ENCODE assay signal across 8 mouse cellular contexts in genomic region chr16:11034193-11034803, GRCm38 (mm10). TPM values are rescaled to one million over a fixed set of nuclear protein-coding genes. Genes with fewer than 3 reads are reported as not detected.
DNase-seq lines count a peak whose midpoint lies in the region; ATAC-seq and TF ChIP-seq lines count a peak whose summit lies in the region.

No protein-coding gene starts in this region.

- H3K27me3 ChIP-seq in embryonic facial prominence, embryonic 15.5 days = no peaks in the 10 kb centered on the region; the same call in 1 of the 2 replicates
- 0 out of 2 replicates have a peak, but pooled peaks cover 4% of the 10 kb centered on the region for H3K27me3 ChIP-seq in heart, embryonic 10.5 days (ENCODE audit: insufficient read depth, poor library complexity, severe bottlenecking)
- no peaks in the 10 kb centered on the region for H3K27me3 ChIP-seq in liver, embryonic 16.5 days (ENCODE audit: control insufficient read depth, insufficient read depth, low read depth, low read length)
- H3K27me3 ChIP-seq in thymus, adult 2 months (ENCODE audit: control insufficient read depth, insufficient read depth, low read length) = no peaks in the 10 kb centered on the region

- H3K36me3 ChIP-seq in embryonic facial prominence, embryonic 15.5 days = no peaks in the 10 kb centered on the region
- no peaks in the 10 kb centered on the region for H3K36me3 ChIP-seq in heart, embryonic 10.5 days
- no peaks in the 10 kb centered on the region for H3K36me3 ChIP-seq in liver, embryonic 16.5 days (ENCODE audit: control insufficient read depth, insufficient read depth)
- no peaks in the 10 kb centered on the region for H3K36me3 ChIP-seq in thymus, adult 2 months (ENCODE audit: control insufficient read depth, insufficient read depth, low read length)

- TF ChIP-seq POLR2A in thymus, adult 2 months (IDR thresholded peaks at IDR 0.05; ENCODE audit: control insufficient read depth, extremely low read depth, insufficient read depth, low read length, poor library complexity) = no peak

- H3K9me3 ChIP-seq in embryonic facial prominence, embryonic 15.5 days (replicated peaks) = no peaks in the 10 kb centered on the region
- H3K9me3 ChIP-seq in heart, embryonic 10.5 days = no peaks in the 10 kb centered on the region
- no peaks in the 10 kb centered on the region for H3K9me3 ChIP-seq in liver, embryonic 16.5 days (replicated peaks; ENCODE audit: control insufficient read depth, low read length)

- 0 out of 2 replicates have a peak overlapping the region, but pooled peaks have one; percentile 17 for H3K27ac ChIP-seq in embryonic facial prominence, embryonic 15.5 days (replicated peaks)
- H3K27ac ChIP-seq in heart, embryonic 10.5 days = no peak overlapping the region
- no peak overlapping the region for H3K27ac ChIP-seq in liver, embryonic 16.5 days (ENCODE audit: low read length)
- no peak overlapping the region for H3K27ac ChIP-seq in thymus, adult 2 months (ENCODE audit: control insufficient read depth, insufficient read depth, low read length)

- TF ChIP-seq CTCF in thymus, adult 2 months (IDR thresholded peaks at IDR 0.05; ENCODE audit: borderline replicate concordance, control insufficient read depth, extremely low read depth, insufficient read depth, low read length, poor library complexity) = peak; percentile 99

- no peak overlapping the region for H3K4me3 ChIP-seq in embryonic facial prominence, embryonic 15.5 days (replicated peaks)
- H3K4me3 ChIP-seq in heart, embryonic 10.5 days = no peak overlapping the region
- no peak overlapping the region for H3K4me3 ChIP-seq in liver, embryonic 16.5 days (ENCODE audit: low read depth, low read length)
- no peak overlapping the region for H3K4me3 ChIP-seq in thymus, adult 2 months (ENCODE audit: control insufficient read depth, insufficient read depth, low read length)

- H3K9ac ChIP-seq in embryonic facial prominence, embryonic 15.5 days = no peak overlapping the region
- no peak overlapping the region for H3K9ac ChIP-seq in liver, embryonic 16.5 days (ENCODE audit: low read depth, low read length)

- DNase-seq in CD4-positive, CD25-positive, alpha-beta regulatory T cell, adult 2 months (ENCODE audit: low read depth, low spot score) = peak; percentile 91
- peak; percentile 86 to 92 for DNase-seq in adrenal gland, postnatal 36 days
- DNase-seq in heart, embryonic 10.5 days (ENCODE audit: low spot score) = peak; percentile 89
- DNase-seq in kidney, postnatal 36 days = peak; percentile 87 to 96
- DNase-seq in ovary, adult 18-20 months (ENCODE audit: low spot score) = peak; percentile 61
- DNase-seq in thymus, adult 2 months = peak; percentile 86

- peak; percentile 9; the same call in 1 of the 2 replicates for ATAC-seq in embryonic facial prominence, embryonic 15.5 days (ENCODE audit: insufficient number of reproducible peaks, low FRiP score, low TSS enrichment, low read depth)
- peak; percentile 39; the same call in 1 of the 2 replicates for ATAC-seq in liver, embryonic 16.5 days (ENCODE audit: low read depth)

- H3K4me1 ChIP-seq in embryonic facial prominence, embryonic 15.5 days = peaks cover 8% of the 10 kb centered on the region
- no peaks in the 10 kb centered on the region; the same call in 1 of the 2 replicates for H3K4me1 ChIP-seq in heart, embryonic 10.5 days
- no peaks in the 10 kb centered on the region for H3K4me1 ChIP-seq in liver, embryonic 16.5 days (ENCODE audit: control insufficient read depth, low read depth, low read length)
- no peaks in the 10 kb centered on the region for H3K4me1 ChIP-seq in thymus, adult 2 months (replicated peaks; ENCODE audit: control insufficient read depth, insufficient read depth, low read length)

- no peak overlapping the region for H3K4me2 ChIP-seq in embryonic facial prominence, embryonic 15.5 days (replicated peaks)
- no peak overlapping the region for H3K4me2 ChIP-seq in liver, embryonic 16.5 days (ENCODE audit: low read depth, low read length)

- 2% methylated on average over 4 of the region's 4 CpGs for WGBS in embryonic facial prominence, embryonic 15.5 days
- under 1% methylated on average over 4 of the region's 4 CpGs for WGBS in heart, embryonic 10.5 days
- WGBS in liver, embryonic 16.5 days (ENCODE audit: insufficient replicate concordance) = 2% methylated on average over 4 of the region's 4 CpGs
- 2% methylated on average over 4 of the region's 4 CpGs for WGBS in thymus, adult 2 months

RNA-seq across cellular contexts. Expression of gene Snn, which starts 26.4 kb away (rescaled TPM):
- 10 to 100 TPM; 13.8 to 14.4 TPM for total RNA-seq in adrenal gland, postnatal 36 days (2021)
- polyA plus RNA-seq in embryonic facial prominence, embryonic 15.5 days (2015; fragmentation: Nextera tagmentation; extraction: Ambion mirVana) = 43.4 and 44.4 TPM in 2 replicates
- 37.2 and 38.3 TPM in 2 replicates for polyA plus RNA-seq in heart, embryonic 10.5 days (2016; fragmentation: Nextera tagmentation; extraction: Ambion mirVana)
- 2.4 TPM in 2 replicates for polyA plus RNA-seq in liver, embryonic 16.5 days (2015; fragmentation: Nextera tagmentation; extraction: Ambion mirVana)
- polyA plus RNA-seq in thymus, adult 2 months (2012; rRNA removed) = 78.6 and 85.4 TPM in 2 replicates

RNA-seq across cellular contexts. Expression of gene Litaf, which starts 31.7 kb away (rescaled TPM):
- total RNA-seq in adrenal gland, postnatal 36 days (2021) = 10 to 100 TPM; 47.4 to 51.1 TPM
- 107 and 110 TPM in 2 replicates for polyA plus RNA-seq in embryonic facial prominence, embryonic 15.5 days (2015; fragmentation: Nextera tagmentation; extraction: Ambion mirVana)
- polyA plus RNA-seq in heart, embryonic 10.5 days (2016; fragmentation: Nextera tagmentation; extraction: Ambion mirVana) = 60.8 and 68.7 TPM in 2 replicates
- 45.4 and 52.9 TPM in 2 replicates for polyA plus RNA-seq in liver, embryonic 16.5 days (2015; fragmentation: Nextera tagmentation; extraction: Ambion mirVana)
- 107 TPM in 2 replicates for polyA plus RNA-seq in thymus, adult 2 months (2012; rRNA removed)

Comparison
In these comparisons a context has a peak if more than half of its experiments do, and no peak if none do; other contexts are left out.
1. RNA of gene Snn, which starts 26.4 kb away (polyA plus RNA-seq): 78.6 to 85.4 TPM in thymus, adult 2 months, 43.4 to 44.4 TPM in embryonic facial prominence, embryonic 15.5 days and 37.2 to 38.3 TPM in heart, embryonic 10.5 days; 2.4 TPM in liver, embryonic 16.5 days; every median in the first group is over 10 times any median in the second.
2. Peak in every context shown above with its lines, with median percentiles within 50 percentile points of each other: DNase-seq.